Mouse (Mus musculus): Measurements from ENCODE around the gene Cald1.

DNA sequence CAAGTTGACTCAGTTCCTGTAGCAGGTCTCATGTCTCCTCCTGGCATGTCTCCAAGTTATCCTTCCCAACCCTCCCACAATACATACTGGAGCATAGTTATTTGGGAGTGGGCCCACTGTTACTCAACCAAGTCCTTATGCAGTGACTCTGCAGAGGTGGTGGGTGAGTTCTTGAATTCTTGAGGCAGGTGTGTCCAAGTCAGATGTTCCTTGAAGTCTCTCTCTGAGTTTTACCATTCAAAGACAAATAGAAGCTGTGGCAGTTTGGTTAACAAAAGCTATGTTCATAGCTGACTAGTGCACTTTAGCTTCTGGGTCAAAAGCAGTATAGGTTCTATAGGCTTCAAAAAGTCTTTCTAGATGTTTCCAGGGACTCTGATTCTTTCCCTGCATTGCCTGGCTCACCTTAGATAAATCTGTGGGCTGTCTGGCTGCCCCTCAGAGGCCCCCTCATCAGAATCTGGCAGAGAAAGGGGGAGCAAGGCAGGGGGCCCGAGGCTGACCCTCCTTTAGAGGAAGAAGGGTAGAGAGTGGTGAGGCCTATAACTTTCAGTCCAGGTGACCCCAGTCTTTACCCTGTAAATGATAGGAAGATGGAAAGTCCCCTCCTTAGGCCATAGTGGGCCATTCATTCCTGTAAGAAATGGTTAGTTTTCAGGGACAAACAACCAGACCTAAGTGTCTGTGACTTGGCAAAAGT lies 105.3 kb downstream of the Cald1 start:
- TF ChIP-seq CTCF (IDR thresholded peaks at IDR 0.05; ENCODE audit: insufficient read depth, low read length): no peak
- TF ChIP-seq POLR2A (IDR thresholded peaks at IDR 0.05; ENCODE audit: borderline replicate concordance, extremely low read depth, low read depth, low read length): no peak

Data from lung, adult 2 months (tissue).